Mouse (Mus musculus) MEL (cell line): Measurements from ENCODE around the gene Ar. TPM values are rescaled to one million over a fixed set of nuclear protein-coding genes. Genes with fewer than 3 reads are reported as not detected.

Experiments used
- DNase-seq: peaks from one replicate; pipeline ENCODE4 v3.0.0; 2011; ENCODE audit warnings: low read depth, low spot score
- H3K27ac ChIP-seq: 2 replicates; pipeline ENCODE4 v1.5.1; 2012; ENCODE audit warnings: low read depth, mild to moderate bottlenecking, control low read depth, low read length, moderate library complexity; ENCODE audit not compliant: control insufficient read depth
- H3K27me3 ChIP-seq, 2 experiments: fragments of 150-350 bp in 1 of 2; sonication (generic) in 1 of 2; 2 replicates each; pipeline ENCODE4 v1.6.1; 2012; ENCODE audit warnings: low read length in 2 of 2, mild to moderate bottlenecking in 2 of 2, improper control_type of control experiment in 1 of 2, moderate library complexity in 1 of 2; ENCODE audit not compliant: insufficient read depth in 2 of 2, control insufficient read depth in 1 of 2
- H3K36me3 ChIP-seq, 2 experiments: 2 replicates each; pipeline ENCODE4 v1.6.1; 2012 to 2014; ENCODE audit warnings: low read length in 2 of 2, improper control_type of control experiment in 1 of 2, inconsistent platforms in 1 of 2, mild to moderate bottlenecking in 1 of 2; ENCODE audit not compliant: insufficient read depth in 2 of 2, control insufficient read depth in 1 of 2
- H3K4me1 ChIP-seq, 2 experiments: fragments of 150-350 bp in 1 of 2; sonication (generic) in 1 of 2; 2 replicates each; pipeline ENCODE4 v1.6.1; 2012; ENCODE audit warnings: low read length in 2 of 2, improper control_type of control experiment in 1 of 2, mild to moderate bottlenecking in 1 of 2; ENCODE audit not compliant: insufficient read depth in 2 of 2, control insufficient read depth in 1 of 2
- H3K4me3 ChIP-seq, 2 experiments: fragments of 150-350 bp in 1 of 2; sonication (generic) in 1 of 2; 2 replicates each; pipeline ENCODE4 v1.5.1; 2012; ENCODE audit warnings: low read depth in 2 of 2, low read length in 2 of 2, mild to moderate bottlenecking in 2 of 2, moderate library complexity in 2 of 2, control low read depth in 1 of 2, improper control_type of control experiment in 1 of 2; ENCODE audit not compliant: control insufficient read depth in 1 of 2, insufficient read depth in 1 of 2
- H3K79me2 ChIP-seq: 2 replicates; pipeline ENCODE4 v1.6.1; 2012; ENCODE audit warnings: mild to moderate bottlenecking, low read length, moderate library complexity; ENCODE audit not compliant: control insufficient read depth, poor library complexity, insufficient read depth
- H3K9ac ChIP-seq: 2 replicates; pipeline ENCODE4 v1.6.1; 2012; ENCODE audit warnings: low read depth, mild to moderate bottlenecking, control low read depth, low read length, moderate library complexity; ENCODE audit not compliant: control insufficient read depth, poor library complexity, severe bottlenecking
- H3K9me3 ChIP-seq: fragments of 150-350 bp; sonication (generic); replicated peaks from 2 replicates; pipeline ENCODE4 v1.6.1; 2012; ENCODE audit warnings: mild to moderate bottlenecking, low read length, improper control_type of control experiment, moderate library complexity; ENCODE audit not compliant: insufficient read depth
- BHLHE40 ChIP-seq: IDR thresholded peaks from 2 replicates; pipeline ENCODE4 v1.6.1; 2012; ENCODE audit warnings: low read depth, mild to moderate bottlenecking, inconsistent platforms, low read length, improper control_type of control experiment, borderline replicate concordance
- CHD1 ChIP-seq: IDR thresholded peaks from 2 replicates; pipeline ENCODE4 v1.6.1; 2012; ENCODE audit warnings: low read depth, mild to moderate bottlenecking, inconsistent platforms, low read length, improper control_type of control experiment
- E2F4 ChIP-seq: IDR thresholded peaks from 2 replicates; pipeline ENCODE4 v1.6.1; 2011; ENCODE audit warnings: low read depth, low read length, improper control_type of control experiment, borderline replicate concordance
- GABPA ChIP-seq: IDR thresholded peaks from 2 replicates; pipeline ENCODE4 v1.6.1; 2012; ENCODE audit warnings: low read depth, mild to moderate bottlenecking, inconsistent platforms, low read length, improper control_type of control experiment, moderate library complexity
- MAFK ChIP-seq: IDR thresholded peaks from 2 replicates; pipeline ENCODE4 v1.6.1; 2011; ENCODE audit warnings: low read depth, mild to moderate bottlenecking, low read length, improper control_type of control experiment, borderline replicate concordance
- MYB ChIP-seq: IDR thresholded peaks from 2 replicates; pipeline ENCODE4 v1.6.1; 2011; ENCODE audit warnings: mild to moderate bottlenecking, low read depth, low read length, improper control_type of control experiment
- MYC ChIP-seq: IDR thresholded peaks from 2 replicates; pipeline ENCODE4 v1.6.1; 2011; ENCODE audit warnings: low read depth, mild to moderate bottlenecking, low read length, improper control_type of control experiment, moderate library complexity
- NRF1 ChIP-seq: IDR thresholded peaks from 2 replicates; pipeline ENCODE4 v1.6.1; 2014; ENCODE audit warnings: low read depth, mild to moderate bottlenecking, inconsistent platforms, low read length, improper control_type of control experiment, moderate library complexity; ENCODE audit not compliant: poor library complexity, insufficient read depth, severe bottlenecking
- SMC3 ChIP-seq: IDR thresholded peaks from 2 replicates; pipeline ENCODE4 v1.6.1; 2011; ENCODE audit warnings: low read depth, low read length, improper control_type of control experiment
- TBP ChIP-seq: IDR thresholded peaks from 2 replicates; pipeline ENCODE4 v1.8.0; 2011; ENCODE audit warnings: low read depth, low read length, improper control_type of control experiment
- TCF12 ChIP-seq: IDR thresholded peaks from 2 replicates; pipeline ENCODE4 v1.6.1; 2014; ENCODE audit warnings: low read depth, mild to moderate bottlenecking, inconsistent platforms, low read length, improper control_type of control experiment, moderate library complexity
- UBTF ChIP-seq: IDR thresholded peaks from 2 replicates; pipeline ENCODE4 v1.6.1; 2012; ENCODE audit warnings: low read depth, mild to moderate bottlenecking, inconsistent platforms, low read length, improper control_type of control experiment, moderate library complexity, borderline replicate concordance; ENCODE audit not compliant: insufficient read depth
- ZC3H11A ChIP-seq: IDR thresholded peaks from 2 replicates; pipeline ENCODE4 v1.6.1; 2012; ENCODE audit warnings: low read depth, mild to moderate bottlenecking, inconsistent platforms, low read length, improper control_type of control experiment
- ZKSCAN1 ChIP-seq: IDR thresholded peaks from 2 replicates; pipeline ENCODE4 v1.6.1; 2012; ENCODE audit warnings: low read depth, mild to moderate bottlenecking, inconsistent platforms, low read length, improper control_type of control experiment, moderate library complexity
- polyA plus RNA-seq, 2 experiments: library from polyadenylated mRNA; stranded (reverse) in 1 of 2; unstranded in 1 of 2; fragments of >175 nt in 1 of 2; fragments of >200 nt in 1 of 2; gene quantifications; 2 replicates each; pipeline versions ENCODE4 v1.2.1 to v1.2.4; 2012; ENCODE audit warnings: low replicate concordance in 2 of 2, low read depth in 1 of 2; ENCODE audit not compliant: insufficient read length in 2 of 2, insufficient read depth in 1 of 2, missing spikeins in 1 of 2
- total RNA-seq: library from RNA; depleted of rRNA; stranded (reverse); fragments of 300-350 nt; gene quantifications from 2 replicates; pipeline ENCODE4 v1.2.3, GENCODE M21; 2012; rRNA removed

The Ar gene
- total RNA-seq (not detected in 2 replicates), polyA plus RNA-seq (not detected)

DNA sequence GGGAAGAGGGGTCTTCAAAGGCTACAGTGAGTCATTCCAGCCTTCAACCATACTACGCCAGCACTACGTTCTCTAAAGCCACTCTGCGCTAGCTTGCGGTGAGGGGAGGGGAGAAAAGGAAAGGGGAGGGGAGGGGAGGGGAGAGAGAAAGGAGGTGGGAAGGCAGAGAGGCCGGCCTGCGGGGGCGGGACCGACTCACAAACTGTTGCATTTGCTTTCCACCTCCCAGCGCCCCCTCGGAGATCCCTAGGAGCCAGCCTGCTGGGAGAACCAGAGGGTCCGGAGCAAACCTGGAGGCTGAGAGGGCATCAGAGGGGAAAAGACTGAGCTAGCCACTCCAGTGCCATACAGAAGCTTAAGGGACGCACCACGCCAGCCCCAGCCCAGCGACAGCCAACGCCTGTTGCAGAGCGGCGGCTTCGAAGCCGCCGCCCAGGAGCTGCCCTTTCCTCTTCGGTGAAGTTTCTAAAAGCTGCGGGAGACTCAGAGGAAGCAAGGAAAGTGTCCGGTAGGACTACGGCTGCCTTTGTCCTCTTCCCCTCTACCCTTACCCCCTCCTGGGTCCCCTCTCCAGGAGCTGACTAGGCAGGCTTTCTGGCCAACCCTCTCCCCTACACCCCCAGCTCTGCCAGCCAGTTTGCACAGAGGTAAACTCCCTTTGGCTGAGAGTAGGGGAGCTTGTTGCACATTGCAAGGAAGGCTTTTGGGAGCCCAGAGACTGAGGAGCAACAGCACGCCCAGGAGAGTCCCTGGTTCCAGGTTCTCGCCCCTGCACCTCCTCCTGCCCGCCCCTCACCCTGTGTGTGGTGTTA, at the start of gene Ar:
TSS of gene Ar (plus strand) at position 239 of the 812 bp plus-strand sequence.
- no peaks in the 10 kb centered on the region for H3K27me3 ChIP-seq
- DNase-seq: no peak
- H3K27ac ChIP-seq: no peak within 1 kb of the TSS
- no peak for TF ChIP-seq ZKSCAN1
- TF ChIP-seq, all 39 proteins: peak for 0
- Histone ChIP-seq H3K9me3 (no peaks in the 10 kb centered on the region), H3K9ac (no peak within 1 kb of the TSS), H3K36me3 (no peaks in the 10 kb centered on the region), H3K79me2 (no peaks in the 10 kb centered on the region), H3K4me3 (no peak within 1 kb of the TSS), H3K4me1 (no peaks in the 10 kb centered on the region)

DNA sequence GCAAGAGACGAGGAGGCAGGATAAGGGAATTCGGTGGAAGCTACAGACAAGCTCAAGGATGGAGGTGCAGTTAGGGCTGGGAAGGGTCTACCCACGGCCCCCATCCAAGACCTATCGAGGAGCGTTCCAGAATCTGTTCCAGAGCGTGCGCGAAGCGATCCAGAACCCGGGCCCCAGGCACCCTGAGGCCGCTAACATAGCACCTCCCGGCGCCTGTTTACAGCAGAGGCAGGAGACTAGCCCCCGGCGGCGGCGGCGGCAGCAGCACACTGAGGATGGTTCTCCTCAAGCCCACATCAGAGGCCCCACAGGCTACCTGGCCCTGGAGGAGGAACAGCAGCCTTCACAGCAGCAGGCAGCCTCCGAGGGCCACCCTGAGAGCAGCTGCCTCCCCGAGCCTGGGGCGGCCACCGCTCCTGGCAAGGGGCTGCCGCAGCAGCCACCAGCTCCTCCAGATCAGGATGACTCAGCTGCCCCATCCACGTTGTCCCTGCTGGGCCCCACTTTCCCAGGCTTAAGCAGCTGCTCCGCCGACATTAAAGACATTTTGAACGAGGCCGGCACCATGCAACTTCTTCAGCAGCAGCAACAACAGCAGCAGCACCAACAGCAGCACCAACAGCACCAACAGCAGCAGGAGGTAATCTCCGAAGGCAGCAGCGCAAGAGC, 1.3 kb downstream of the Ar start:
- Histone ChIP-seq H3K9ac (no peak overlapping the region), H3K27me3 (no peaks in the 10 kb centered on the region), H3K27ac (no peak overlapping the region), H3K79me2 (no peaks in the 10 kb centered on the region), H3K36me3 (no peaks in the 10 kb centered on the region), H3K4me3 (no peak overlapping the region), H3K4me1 (no peaks in the 10 kb centered on the region), H3K9me3 (no peaks in the 10 kb centered on the region)
- no peak for TF ChIP-seq BHLHE40
- no peak for TF ChIP-seq MYC
- TF ChIP-seq CHD1: no peak
- no peak for TF ChIP-seq ZC3H11A
- TF ChIP-seq SMC3: no peak
- TF ChIP-seq UBTF: no peak
- no peak for TF ChIP-seq E2F4
- TF ChIP-seq TCF12: no peak
- no peak for TF ChIP-seq TBP
- TF ChIP-seq NRF1: no peak
- no peak for TF ChIP-seq GABPA
- TF ChIP-seq MAFK: no peak
- no peak for TF ChIP-seq MYB
- DNase-seq: no peak
